Mouse (Mus musculus) small intestine, adult 2 months (tissue): ENCODE results near the gene Pde8b.

ENCODE experiments used
- CTCF ChIP-seq: fragments of 200-500 bp; IDR thresholded peaks from 2 replicates; pipeline ENCODE4 v1.5.1; 2012; ENCODE audit warnings: low read depth, mild to moderate bottlenecking, control low read depth, inconsistent platforms, low read length, moderate library complexity, mixed read lengths; ENCODE audit not compliant: insufficient replicate concordance, insufficient read length; ENCODE audit errors: extremely low read depth
- POLR2A ChIP-seq: fragments of 200-500 bp; IDR thresholded peaks from 2 replicates; pipeline ENCODE4 v1.6.1; 2012; ENCODE audit warnings: low read depth, mild to moderate bottlenecking, control low read depth, inconsistent platforms, low read length, moderate library complexity

- TF ChIP-seq CTCF: no peak
- TF ChIP-seq POLR2A: no peak
These were observed 11.0 kb upstream of the Pde8b start for GRCm38 (mm10) chr13:95260886-95261789.
